Mouse (Mus musculus) kidney, embryonic 16.5 days (tissue): ENCODE results near the gene Tbc1d17. TPM values are rescaled to one million over a fixed set of nuclear protein-coding genes. Genes with fewer than 3 reads are reported as not detected.

Source experiments
- ATAC-seq: fragments of 200-750 bp; cut with Nextera tagmentation; 2 replicates; pipeline ENCODE4 v1.8.0; 2017; ENCODE audit warnings: moderate TSS enrichment; ENCODE audit not compliant: low FRiP score, low TSS enrichment
- H3K27ac ChIP-seq: fragments of 300-500 bp; sonication (generic); 2 replicates; pipeline ENCODE4 v1.5.1; 2014; ENCODE audit warnings: low read length
- H3K27me3 ChIP-seq: fragments of 300-500 bp; sonication (generic); 2 replicates; pipeline ENCODE4 v1.6.1; 2014; ENCODE audit warnings: low read length, control low read depth, mixed read lengths; ENCODE audit not compliant: insufficient read depth
- H3K36me3 ChIP-seq: fragments of 300-500 bp; sonication (generic); 2 replicates; pipeline ENCODE4 v1.6.1; 2014; ENCODE audit warnings: low read length, control low read depth, mixed read lengths; ENCODE audit not compliant: insufficient read depth
- H3K4me1 ChIP-seq: fragments of 300-500 bp; sonication (generic); 2 replicates; pipeline ENCODE4 v1.6.1; 2014; ENCODE audit warnings: low read length, control low read depth, mixed read lengths; ENCODE audit not compliant: insufficient read depth
- H3K4me2 ChIP-seq: fragments of 300-500 bp; sonication (generic); replicated peaks from 2 replicates; pipeline ENCODE4 v1.6.1; 2014; ENCODE audit warnings: low read depth, low read length
- H3K4me3 ChIP-seq: fragments of 300-500 bp; sonication (generic); 2 replicates; pipeline ENCODE4 v1.5.1; 2014; ENCODE audit warnings: mild to moderate bottlenecking, low read length
- H3K9ac ChIP-seq: fragments of 300-500 bp; sonication (generic); replicated peaks from 2 replicates; pipeline ENCODE4 v1.6.1; 2014; ENCODE audit warnings: low read length
- H3K9me3 ChIP-seq: fragments of 300-500 bp; sonication (generic); 2 replicates; pipeline ENCODE4 v1.6.1; 2016; ENCODE audit warnings: low read length, control low read depth
- WGBS: fragments of 180-500 bp; shearing (Covaris S2); extraction: QIAGEN DNeasy Blood & Tissue Kit; methylation state at CpG from one replicate; pipeline ENCODE4 v1.1.7; 2014; 5-methylcytosine and 5-hydroxymethylcytosine counted together
- polyA plus RNA-seq: library from polyadenylated mRNA; unstranded; fragments of >200 nt; fragmentation: Nextera tagmentation; extraction: Ambion mirVana; gene quantifications from 2 replicates; pipeline ENCODE4 v1.2.1, GENCODE M21; 2015

Gene Tbc1d17
- polyA plus RNA-seq, 1 experiment from 2014 or later = 94.9 TPM

GRCm38 (mm10) chr7:44836423-44837053 is 12.3 kb downstream of the Tbc1d17 start:
- whole genome bisulfite sequencing = 77% methylated on average over 9 of the region's 9 CpGs
- H3K4me3 ChIP-seq = no peak overlapping the region
- no peak for ATAC-seq
- peaks cover 16% of the 10 kb centered on the region for H3K4me1 ChIP-seq
- H3K9me3 ChIP-seq = no peaks in the 10 kb centered on the region
- no peak overlapping the region for H3K9ac ChIP-seq
- H3K4me2 ChIP-seq = no peak overlapping the region
- H3K36me3 ChIP-seq = peaks cover 6% of the 10 kb centered on the region; the same call in 1 of the 2 replicates
- H3K27ac ChIP-seq = no peak overlapping the region
- peaks cover 6% of the 10 kb centered on the region; the same call in 1 of the 2 replicates for H3K27me3 ChIP-seq

- Histone ChIP-seq H3K36me3 (peaks cover 11% of the 10 kb centered on the region), H3K9ac (no peak overlapping the region), H3K27ac (no peak overlapping the region), H3K4me3 (no peak overlapping the region), H3K27me3 (peaks cover 6% of the 10 kb centered on the region; the same call in 1 of the 2 replicates), H3K4me1 (peaks cover 16% of the 10 kb centered on the region), H3K9me3 (no peaks in the 10 kb centered on the region), H3K4me2 (no peak overlapping the region)
- WGBS = 33% methylated on average over 3 of the region's 3 CpGs
- no peak for ATAC-seq
Measured at GRCm38 (mm10) chr7:44836016-44836404, 12.9 kb downstream of the Tbc1d17 start.

GRCm38 (mm10) chr7:44835373-44836015 is 13.4 kb downstream of the Tbc1d17 start:
- H3K4me2 ChIP-seq = no peak overlapping the region
- peaks cover 5% of the 10 kb centered on the region; the same call in 1 of the 2 replicates for H3K27me3 ChIP-seq
- no peak overlapping the region for H3K27ac ChIP-seq
- peaks cover 11% of the 10 kb centered on the region for H3K36me3 ChIP-seq
- H3K9ac ChIP-seq = no peak overlapping the region
- ATAC-seq = no peak
- H3K4me1 ChIP-seq = peaks cover 16% of the 10 kb centered on the region
- no peaks in the 10 kb centered on the region for H3K9me3 ChIP-seq
- no peak overlapping the region for H3K4me3 ChIP-seq
- 83% methylated on average over 1 of the region's 1 CpGs for WGBS

- Histone ChIP-seq H3K27ac (no peak overlapping the region), H3K27me3 (no peaks in the 10 kb centered on the region), H3K36me3 (peaks cover 33% of the 10 kb centered on the region), H3K4me1 (peaks cover 4% of the 10 kb centered on the region; the same call in 1 of the 2 replicates), H3K4me3 (no peak overlapping the region), H3K4me2 (no peak overlapping the region), H3K9me3 (no peaks in the 10 kb centered on the region), H3K9ac (no peak overlapping the region)
- no peak for ATAC-seq
- 57% methylated on average over 4 of the region's 4 CpGs for WGBS
Measured at GRCm38 (mm10) chr7:44832763-44833162, 16.1 kb downstream of the Tbc1d17 start.

- Histone ChIP-seq H3K9ac (no peak overlapping the region), H3K4me3 (no peak overlapping the region), H3K9me3 (no peaks in the 10 kb centered on the region), H3K4me2 (no peak overlapping the region), H3K36me3 (peaks cover 33% of the 10 kb centered on the region), H3K4me1 (peaks cover 6% of the 10 kb centered on the region; the same call in 1 of the 2 replicates), H3K27ac (no peak overlapping the region), H3K27me3 (no peaks in the 10 kb centered on the region)
- no peak for ATAC-seq
- 94% methylated on average over 5 of the region's 5 CpGs for WGBS
Measured at GRCm38 (mm10) chr7:44828706-44829105, 20.2 kb downstream of the Tbc1d17 start.

GRCm38 (mm10) chr7:44826771-44827170 is 22.1 kb downstream of the Tbc1d17 start:
- WGBS = 75% methylated on average over 3 of the region's 3 CpGs

GRCm38 (mm10) chr7:44824872-44825271 is 24.0 kb downstream of the Tbc1d17 start:
- peaks cover 8% of the 10 kb centered on the region for H3K4me1 ChIP-seq
- H3K9ac ChIP-seq = no peak overlapping the region
- H3K27me3 ChIP-seq = no peaks in the 10 kb centered on the region
- 15% methylated on average over 3 of the region's 3 CpGs for WGBS
- no peak overlapping the region for H3K4me3 ChIP-seq
- no peak overlapping the region for H3K27ac ChIP-seq
- no peaks in the 10 kb centered on the region for H3K9me3 ChIP-seq
- ATAC-seq = no peak
- no peak overlapping the region for H3K4me2 ChIP-seq
- peaks cover 16% of the 10 kb centered on the region for H3K36me3 ChIP-seq

More at GRCm38 (mm10) chr7:44826771-44827170, 22.1 kb downstream of the Tbc1d17 start:
- Histone ChIP-seq H3K4me3 (no peak overlapping the region), H3K9me3 (no peaks in the 10 kb centered on the region), H3K9ac (no peak overlapping the region), H3K27me3 (no peaks in the 10 kb centered on the region), H3K4me2 (no peak overlapping the region), H3K36me3 (peaks cover 33% of the 10 kb centered on the region), H3K4me1 (peaks cover 6% of the 10 kb centered on the region; the same call in 1 of the 2 replicates), H3K27ac (no peak overlapping the region)
- no peak for ATAC-seq

GRCm38 (mm10) chr7:44823409-44823808 is 25.5 kb downstream of the Tbc1d17 start:
- 0 out of 2 replicates have a peak, but pooled peaks cover 2% of the 10 kb centered on the region for H3K36me3 ChIP-seq
- H3K4me3 ChIP-seq = no peak overlapping the region
- no peak overlapping the region for H3K4me2 ChIP-seq
- no peak overlapping the region for H3K9ac ChIP-seq
- no peaks in the 10 kb centered on the region for H3K27me3 ChIP-seq
- H3K9me3 ChIP-seq = no peaks in the 10 kb centered on the region
- no peak for ATAC-seq
- H3K27ac ChIP-seq = no peak overlapping the region
- 48% methylated on average over 7 of the region's 7 CpGs for WGBS
- peaks cover 23% of the 10 kb centered on the region for H3K4me1 ChIP-seq

- Histone ChIP-seq H3K4me3 (no peak overlapping the region), H3K4me1 (peaks cover 36% of the 10 kb centered on the region), H3K9ac (no peak overlapping the region), H3K27me3 (no peaks in the 10 kb centered on the region), H3K9me3 (no peaks in the 10 kb centered on the region), H3K36me3 (no peaks in the 10 kb centered on the region), H3K4me2 (no peak overlapping the region), H3K27ac (no peak overlapping the region)
- no peak for ATAC-seq
- WGBS = 82% methylated on average over 7 of the region's 7 CpGs
Measured at GRCm38 (mm10) chr7:44821666-44822448, 27.0 kb downstream of the Tbc1d17 start.
